14 mouse cellular contexts compared by ENCODE assay signal in the genomic region with DNA sequence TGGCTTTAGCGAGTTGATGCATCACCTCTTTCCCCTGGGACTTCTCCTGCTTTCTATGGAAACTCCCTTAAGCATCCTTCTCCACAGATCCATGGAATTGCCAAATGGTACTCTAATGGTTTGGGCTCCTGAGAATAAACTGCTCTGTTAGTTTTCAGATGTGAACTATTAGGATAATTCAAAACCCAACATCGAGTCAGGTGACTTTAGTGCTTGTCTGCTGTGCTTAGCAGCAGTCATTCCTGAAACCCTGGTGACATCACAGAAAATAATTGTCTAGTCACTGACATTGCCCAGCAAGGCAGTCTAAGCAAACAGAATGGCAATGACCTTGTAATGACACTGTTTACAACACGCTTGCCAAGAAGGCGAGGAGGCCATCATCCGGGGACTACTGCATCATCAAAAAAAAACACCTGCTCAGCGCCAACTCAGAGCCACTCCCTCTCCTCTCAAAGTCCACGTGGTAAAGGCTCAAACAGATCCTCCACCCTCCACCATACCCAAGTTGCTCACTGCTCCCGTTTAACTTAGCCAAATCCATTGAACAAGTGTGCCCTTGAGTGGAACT. TPM values are rescaled to one million over a fixed set of nuclear protein-coding genes. Genes with fewer than 3 reads are reported as not detected.
DNase-seq lines count a peak whose midpoint lies in the region; ATAC-seq lines count a peak whose summit lies in the region.
"Had no signal": no experiment of that assay in that cellular context is flagged by ENCODE, and none has a peak within 500 bp of the region (broad histone marks: within the 10 kb centered on the region; RNA-seq: fewer than 3 reads in every experiment).

No protein-coding gene starts in this region.

- no peaks in the 10 kb centered on the region for H3K9me3 ChIP-seq in liver, embryonic 11.5 days (ENCODE audit: control insufficient read depth, low read length)
- H3K9me3 ChIP-seq: heart, embryonic 10.5 days; hindbrain, embryonic 12.5 days; limb, embryonic 12.5 days had no signal

- WGBS in liver, embryonic 11.5 days: 59% methylated on average over 8 of the region's 8 CpGs

- peak overlapping the region; percentile 46 for H3K4me2 ChIP-seq in liver, embryonic 11.5 days
- H3K4me2 ChIP-seq: hindbrain, embryonic 12.5 days; limb, embryonic 12.5 days had no signal

- peak; percentile 35 for DNase-seq in spleen, adult 12 weeks (ENCODE audit: low spot score)
- DNase-seq in spleen, postnatal 4 days (ENCODE audit: low spot score in 2 of 2): no peak
- DNase-seq in c-Kit-negative CD71-positive TER-119-positive erythroid progenitor cells, embryonic 14.5 days (ENCODE audit: low read depth, low spot score): peak; percentile 46
- no peak for DNase-seq in liver, embryonic 11.5 days (ENCODE audit: low spot score)
- DNase-seq in layer of hippocampus, adult 9-10 months (ENCODE audit: low spot score): no peak
- DNase-seq in urinary bladder, adult 18-20 months (ENCODE audit: low spot score in 2 of 2): no peak
- DNase-seq in right cerebral cortex, postnatal 10 days (ENCODE audit: low spot score in 2 of 2): no peak
- DNase-seq: adrenal gland, adult 2 months; lung, postnatal 4 days; thymus, adult 18-20 months had no signal

- no peak overlapping the region for H3K27ac ChIP-seq in liver, embryonic 11.5 days (ENCODE audit: low read depth, low read length)
- H3K27ac ChIP-seq: heart, embryonic 10.5 days; hindbrain, embryonic 12.5 days; layer of hippocampus, adult 2 months; limb, embryonic 12.5 days had no signal

- no peaks in the 10 kb centered on the region for H3K36me3 ChIP-seq in liver, embryonic 11.5 days (ENCODE audit: control insufficient read depth, insufficient read depth, low read length)
- H3K36me3 ChIP-seq: heart, embryonic 10.5 days; hindbrain, embryonic 12.5 days; limb, embryonic 12.5 days had no signal

- H3K4me3 ChIP-seq in liver, embryonic 11.5 days (ENCODE audit: low read depth, low read length): no peak overlapping the region
- H3K4me3 ChIP-seq: heart, embryonic 10.5 days; hindbrain, embryonic 12.5 days; layer of hippocampus, adult 2 months; limb, embryonic 12.5 days had no signal

- ATAC-seq in liver, embryonic 11.5 days (replicated peaks; ENCODE audit: low FRiP score): 0 out of 2 replicates have a peak, but pooled peaks have one; percentile 14

- no peak overlapping the region for H3K9ac ChIP-seq in liver, embryonic 11.5 days (ENCODE audit: low read depth, low read length)
- H3K9ac ChIP-seq: hindbrain, embryonic 12.5 days; limb, embryonic 12.5 days had no signal

- H3K27me3 ChIP-seq in liver, embryonic 11.5 days (replicated peaks; ENCODE audit: control insufficient read depth, insufficient read depth, low read length): 0 out of 2 replicates have a peak, but pooled peaks cover 3% of the 10 kb centered on the region
- H3K27me3 ChIP-seq: hindbrain, embryonic 12.5 days; limb, embryonic 12.5 days had no signal

- peaks cover 12% of the 10 kb centered on the region for H3K4me1 ChIP-seq in liver, embryonic 11.5 days (replicated peaks; ENCODE audit: control insufficient read depth, insufficient read depth, low read length)
- H3K4me1 ChIP-seq: hindbrain, embryonic 12.5 days; limb, embryonic 12.5 days had no signal

RNA-seq across cellular contexts. Expression of a gene that starts 37.7 kb away (rescaled TPM):
- not detected in 2 replicates for polyA plus RNA-seq in liver, embryonic 11.5 days (2014; fragmentation: Nextera tagmentation; extraction: Ambion mirVana)
- polyA plus RNA-seq: adrenal gland, adult 2 months; heart, embryonic 10.5 days; limb, embryonic 12.5 days had no signal

Comparison
In these comparisons a context has a peak if more than half of its experiments do, and no peak if none do; other contexts are left out.
1. DNase-seq: peak in spleen, adult 12 weeks (single experiment) and c-Kit-negative CD71-positive TER-119-positive erythroid progenitor cells, embryonic 14.5 days (single experiment); none in spleen, postnatal 4 days (0 of 2), liver, embryonic 11.5 days (single experiment), layer of hippocampus, adult 9-10 months (single experiment), urinary bladder, adult 18-20 months (0 of 2) and right cerebral cortex, postnatal 10 days (0 of 2).